Mouse (Mus musculus): ENCODE data around the gene Peak1.

- TF ChIP-seq CTCF (IDR thresholded peaks at IDR 0.05; ENCODE audit: extremely low read depth, insufficient read depth, low read length), result no peak
- TF ChIP-seq POLR2A (IDR thresholded peaks at IDR 0.05; ENCODE audit: extremely low read depth, insufficient read depth, low read length), result no peak
Observed at GRCm38 (mm10) chr9:56235871-56236298, 182.0 kb downstream of the Peak1 start.
